25 mouse cellular contexts compared by ENCODE assay signal in genomic region chr5:15849520-15849919, GRCm38 (mm10).
DNase-seq lines count a peak whose midpoint lies in the region; ATAC-seq lines count a peak whose summit lies in the region.
"Had no signal": no experiment of that assay in that cellular context is flagged by ENCODE, and none has a peak within 500 bp of the region (broad histone marks: within the 10 kb centered on the region; RNA-seq: fewer than 3 reads in every experiment).

No protein-coding gene starts in this region.

- H3K4me3 ChIP-seq in hindbrain, embryonic 16.5 days (ENCODE audit: low read length), result no peak overlapping the region
- no peak overlapping the region for H3K4me3 ChIP-seq in hindbrain, embryonic 10.5 days
- no peak overlapping the region for H3K4me3 ChIP-seq in neural tube, embryonic 12.5 days
- no peak overlapping the region for H3K4me3 ChIP-seq in neural tube, embryonic 15.5 days (replicated peaks)
- no peak overlapping the region for H3K4me3 ChIP-seq in neural tube, embryonic 14.5 days (ENCODE audit: low read depth, low read length)
- H3K4me3 ChIP-seq: embryonic facial prominence, embryonic 10.5 days; embryonic facial prominence, embryonic 13.5 days; erythroblast, embryonic 14.5 days; forebrain, embryonic 12.5 days; forebrain, embryonic 15.5 days; heart, adult 2 months; heart, embryonic 10.5 days; heart, embryonic 13.5 days; hindbrain, embryonic 15.5 days had no signal

- peaks cover 2% of the 10 kb centered on the region; the same call in 1 of the 2 replicates for H3K4me1 ChIP-seq in hindbrain, embryonic 16.5 days (ENCODE audit: control insufficient read depth, insufficient read depth, low read depth, low read length)
- H3K4me1 ChIP-seq in hindbrain, embryonic 10.5 days (replicated peaks), result peaks cover 5% of the 10 kb centered on the region; the same call in 1 of the 2 replicates
- H3K4me1 ChIP-seq in neural tube, embryonic 12.5 days, result 0 out of 2 replicates have a peak, but pooled peaks cover 3% of the 10 kb centered on the region
- peaks cover 6% of the 10 kb centered on the region for H3K4me1 ChIP-seq in neural tube, embryonic 15.5 days
- peaks cover 4% of the 10 kb centered on the region; the same call in 1 of the 2 replicates for H3K4me1 ChIP-seq in neural tube, embryonic 14.5 days (ENCODE audit: control insufficient read depth, insufficient read depth, low read length)
- H3K4me1 ChIP-seq: embryonic facial prominence, embryonic 10.5 days; embryonic facial prominence, embryonic 13.5 days; heart, embryonic 10.5 days; heart, embryonic 13.5 days had no signal

- no peaks in the 10 kb centered on the region for H3K9me3 ChIP-seq in hindbrain, embryonic 16.5 days (ENCODE audit: control insufficient read depth, low read length)
- H3K9me3 ChIP-seq in hindbrain, embryonic 10.5 days, result no peaks in the 10 kb centered on the region
- H3K9me3 ChIP-seq in neural tube, embryonic 12.5 days, result no peaks in the 10 kb centered on the region
- H3K9me3 ChIP-seq in neural tube, embryonic 15.5 days (replicated peaks), result no peaks in the 10 kb centered on the region
- no peaks in the 10 kb centered on the region for H3K9me3 ChIP-seq in neural tube, embryonic 14.5 days (ENCODE audit: control insufficient read depth, low read length)
- H3K9me3 ChIP-seq: embryonic facial prominence, embryonic 10.5 days; embryonic facial prominence, embryonic 13.5 days; forebrain, embryonic 12.5 days; forebrain, embryonic 15.5 days; heart, embryonic 10.5 days; heart, embryonic 13.5 days; hindbrain, embryonic 15.5 days had no signal

- H3K27ac ChIP-seq in hindbrain, embryonic 16.5 days (ENCODE audit: low read depth, low read length), result no peak overlapping the region
- no peak overlapping the region for H3K27ac ChIP-seq in hindbrain, embryonic 10.5 days
- H3K27ac ChIP-seq in neural tube, embryonic 12.5 days, result no peak overlapping the region
- H3K27ac ChIP-seq in neural tube, embryonic 15.5 days (replicated peaks), result no peak overlapping the region
- H3K27ac ChIP-seq in neural tube, embryonic 14.5 days (ENCODE audit: low read depth, low read length), result no peak overlapping the region
- H3K27ac ChIP-seq: embryonic facial prominence, embryonic 10.5 days; embryonic facial prominence, embryonic 13.5 days; heart, adult 2 months; heart, embryonic 10.5 days; heart, embryonic 13.5 days had no signal

- no peaks in the 10 kb centered on the region for H3K27me3 ChIP-seq in hindbrain, embryonic 16.5 days (replicated peaks; ENCODE audit: control insufficient read depth, insufficient read depth, low read length)
- no peaks in the 10 kb centered on the region for H3K27me3 ChIP-seq in hindbrain, embryonic 10.5 days (ENCODE audit: insufficient read depth, poor library complexity, severe bottlenecking)
- H3K27me3 ChIP-seq in neural tube, embryonic 12.5 days (replicated peaks), result no peaks in the 10 kb centered on the region
- no peaks in the 10 kb centered on the region for H3K27me3 ChIP-seq in neural tube, embryonic 15.5 days (replicated peaks)
- H3K27me3 ChIP-seq in neural tube, embryonic 14.5 days (ENCODE audit: control insufficient read depth, insufficient read depth, low read length), result no peaks in the 10 kb centered on the region
- H3K27me3 ChIP-seq: embryonic facial prominence, embryonic 13.5 days; forebrain, embryonic 12.5 days; forebrain, embryonic 15.5 days; heart, embryonic 13.5 days; hindbrain, embryonic 15.5 days had no signal

- no peaks in the 10 kb centered on the region for H3K36me3 ChIP-seq in hindbrain, embryonic 16.5 days (ENCODE audit: control insufficient read depth, insufficient read depth, low read length)
- no peaks in the 10 kb centered on the region for H3K36me3 ChIP-seq in hindbrain, embryonic 10.5 days
- H3K36me3 ChIP-seq in neural tube, embryonic 12.5 days, result no peaks in the 10 kb centered on the region
- no peaks in the 10 kb centered on the region for H3K36me3 ChIP-seq in neural tube, embryonic 15.5 days
- H3K36me3 ChIP-seq in neural tube, embryonic 14.5 days (ENCODE audit: control insufficient read depth, insufficient read depth, low read length), result no peaks in the 10 kb centered on the region
- H3K36me3 ChIP-seq: embryonic facial prominence, embryonic 10.5 days; embryonic facial prominence, embryonic 13.5 days; forebrain, embryonic 12.5 days; forebrain, embryonic 15.5 days; heart, embryonic 10.5 days; heart, embryonic 13.5 days; hindbrain, embryonic 15.5 days had no signal

- 0 out of 2 replicates have a peak, but pooled peaks have one; percentile 13 for ATAC-seq in hindbrain, embryonic 16.5 days
- ATAC-seq in neural tube, embryonic 12.5 days (ENCODE audit: low FRiP score, low read depth), result 0 out of 2 replicates have a peak, but pooled peaks have one; percentile 57
- ATAC-seq in neural tube, embryonic 15.5 days (ENCODE audit: low FRiP score), result no peak
- ATAC-seq in neural tube, embryonic 14.5 days (ENCODE audit: low read depth), result 0 out of 2 replicates have a peak, but pooled peaks have one; percentile 22
- ATAC-seq: CD4-positive, CD25-positive, alpha-beta regulatory T cell, adult 4 months; inflammation-experienced regulatory T-cells, adult 6 months had no signal

- intact Hi-C loops in gastrocnemius, postnatal 36 days (cut with DNase I), result no loop called here

- WGBS in hindbrain, embryonic 16.5 days, result 61% methylated on average over 5 of the region's 5 CpGs
- 88% methylated on average over 5 of the region's 5 CpGs for WGBS in hindbrain, embryonic 10.5 days
- 66% methylated on average over 5 of the region's 5 CpGs for WGBS in neural tube, embryonic 12.5 days
- 46% methylated on average over 5 of the region's 5 CpGs for WGBS in neural tube, embryonic 15.5 days
- 43% methylated on average over 5 of the region's 5 CpGs for WGBS in neural tube, embryonic 14.5 days

- no peak overlapping the region for H3K4me2 ChIP-seq in hindbrain, embryonic 16.5 days (ENCODE audit: low read length)
- no peak overlapping the region for H3K4me2 ChIP-seq in neural tube, embryonic 12.5 days (replicated peaks)
- no peak overlapping the region for H3K4me2 ChIP-seq in neural tube, embryonic 15.5 days
- H3K4me2 ChIP-seq in neural tube, embryonic 14.5 days (ENCODE audit: low read depth, low read length), result no peak overlapping the region
- H3K4me2 ChIP-seq: embryonic facial prominence, embryonic 13.5 days; forebrain, embryonic 15.5 days; heart, embryonic 13.5 days had no signal

- no peak overlapping the region for H3K9ac ChIP-seq in hindbrain, embryonic 16.5 days (ENCODE audit: low read depth, low read length)
- H3K9ac ChIP-seq in neural tube, embryonic 12.5 days, result no peak overlapping the region
- no peak overlapping the region for H3K9ac ChIP-seq in neural tube, embryonic 15.5 days (replicated peaks)
- H3K9ac ChIP-seq in neural tube, embryonic 14.5 days (replicated peaks; ENCODE audit: low read depth, low read length), result no peak overlapping the region
- H3K9ac ChIP-seq: embryonic facial prominence, embryonic 13.5 days; forebrain, embryonic 12.5 days; forebrain, embryonic 15.5 days; heart, embryonic 13.5 days; hindbrain, embryonic 15.5 days had no signal

- no peak for DNase-seq in hindbrain, embryonic 10.5 days (ENCODE audit: low spot score)
- DNase-seq in gastrocnemius, postnatal 36 days, result no peak
- DNase-seq: adrenal gland, adult 2 months; adrenal gland, postnatal 14 days; cerebellum, adult 11-12 months; cerebellum, adult 8-10 months; cerebellum, postnatal 36 days; gastrocnemius, postnatal 25 days; heart, adult 2 months; heart, postnatal 14 days; heart, postnatal 4 days had no signal
